Mouse (Mus musculus) brown adipose tissue, adult 24 weeks (tissue): ENCODE data around the gene Pid1. TPM values are rescaled to one million over a fixed set of nuclear protein-coding genes. Genes with fewer than 3 reads are reported as not detected.
"Not testable (repeated sequence)": the region's sequence is repeated elsewhere in the genome, so short reads cannot be mapped to it uniquely, and the experiment has no call there.

Experiments
- H3K27ac ChIP-seq: fragments of 200-500 bp; replicated peaks from 2 replicates; pipeline ENCODE4 v1.5.1; 2012; ENCODE audit warnings: low read depth, mild to moderate bottlenecking, low read length
- H3K4me1 ChIP-seq: fragments of 200-500 bp; 2 replicates; pipeline ENCODE4 v1.6.1; 2012; ENCODE audit warnings: low read length, mixed read lengths; ENCODE audit not compliant: control insufficient read depth, insufficient read depth, insufficient read length
- H3K4me3 ChIP-seq: fragments of 200-500 bp; 2 replicates; pipeline ENCODE4 v1.5.1; 2012; ENCODE audit warnings: low read depth, mild to moderate bottlenecking, low read length, moderate library complexity; ENCODE audit not compliant: insufficient read depth
- polyA plus RNA-seq: library from polyadenylated mRNA; stranded (reverse); fragments of >200 nt; gene quantifications from 2 replicates; pipeline ENCODE4 v1.2.4, GENCODE M21; 2012; ENCODE audit not compliant: missing spikeins, insufficient read depth, insufficient read length

Pid1 gene
- polyA plus RNA-seq, 1 experiment: 15.8 TPM

DNA sequence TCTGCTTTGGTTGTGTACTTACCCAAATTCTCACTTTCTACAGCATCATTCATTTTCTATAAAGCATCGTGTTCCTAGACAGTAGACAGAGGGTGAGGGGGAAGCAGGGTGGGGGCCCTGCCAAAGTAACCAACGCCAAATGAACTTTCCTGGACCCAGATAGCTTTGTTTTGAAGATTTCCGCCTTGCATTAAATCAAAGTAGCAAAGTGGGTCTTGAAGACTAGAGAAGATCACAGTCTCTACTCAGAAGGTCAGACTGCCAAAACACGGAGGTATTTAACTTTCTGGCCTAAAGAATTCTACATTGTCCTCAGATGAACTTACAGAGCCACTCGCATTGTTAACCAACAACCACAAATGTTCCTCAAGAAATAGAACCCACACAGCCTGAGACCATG, 109.6 kb downstream of the Pid1 start:
- no peak overlapping the region; the same call in 1 of the 2 replicates for H3K27ac ChIP-seq
- peaks cover 6% of the 10 kb centered on the region; the same call in 1 of the 2 replicates for H3K4me1 ChIP-seq
- no peak overlapping the region for H3K4me3 ChIP-seq

DNA sequence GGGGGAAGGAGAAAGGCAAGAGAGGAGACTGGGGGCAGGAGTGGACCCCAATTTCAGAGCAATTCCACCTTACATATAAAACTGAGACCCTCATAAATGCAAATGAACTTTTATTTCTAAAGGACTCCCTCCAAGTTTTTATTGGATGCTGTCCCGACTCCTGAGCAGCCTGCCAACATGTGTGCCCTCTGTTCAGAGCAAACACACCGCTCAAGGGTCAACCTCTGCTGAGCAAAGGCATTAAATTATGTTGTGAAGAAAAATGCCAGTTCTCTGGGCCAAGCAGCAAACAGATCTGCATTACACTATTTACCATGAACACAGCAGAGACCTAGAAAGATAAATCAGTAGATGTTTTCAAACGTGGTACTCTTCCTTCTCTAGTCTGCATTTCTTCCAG, 110.1 kb downstream of the Pid1 start:
- peaks cover 6% of the 10 kb centered on the region; the same call in 1 of the 2 replicates for H3K4me1 ChIP-seq
- no peak overlapping the region for H3K4me3 ChIP-seq
- H3K27ac ChIP-seq: no peak overlapping the region

DNA sequence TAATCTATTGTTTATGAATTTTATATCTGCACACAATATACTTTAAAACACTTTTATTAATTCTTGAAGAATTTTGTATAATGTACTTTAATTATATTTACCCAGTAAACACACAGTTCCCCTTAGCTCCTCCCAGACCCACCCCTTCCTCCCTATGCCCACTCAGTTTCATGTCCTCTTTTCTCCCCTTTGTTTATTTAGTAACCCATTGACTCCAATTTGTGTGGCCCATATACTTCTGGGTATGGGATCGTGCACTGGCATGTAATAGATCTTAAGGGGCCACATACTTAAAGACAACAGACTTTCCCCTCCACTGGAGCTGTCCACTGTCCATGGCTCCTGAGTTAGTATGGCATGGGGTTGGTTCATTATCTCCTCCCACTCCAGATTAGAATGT, 112.8 kb downstream of the Pid1 start:
- peaks cover 6% of the 10 kb centered on the region; the same call in 1 of the 2 replicates for H3K4me1 ChIP-seq
- H3K4me3 ChIP-seq: no peak overlapping the region
- 0 out of 2 replicates have a peak overlapping the region, but pooled peaks have one; percentile 50 for H3K27ac ChIP-seq

DNA sequence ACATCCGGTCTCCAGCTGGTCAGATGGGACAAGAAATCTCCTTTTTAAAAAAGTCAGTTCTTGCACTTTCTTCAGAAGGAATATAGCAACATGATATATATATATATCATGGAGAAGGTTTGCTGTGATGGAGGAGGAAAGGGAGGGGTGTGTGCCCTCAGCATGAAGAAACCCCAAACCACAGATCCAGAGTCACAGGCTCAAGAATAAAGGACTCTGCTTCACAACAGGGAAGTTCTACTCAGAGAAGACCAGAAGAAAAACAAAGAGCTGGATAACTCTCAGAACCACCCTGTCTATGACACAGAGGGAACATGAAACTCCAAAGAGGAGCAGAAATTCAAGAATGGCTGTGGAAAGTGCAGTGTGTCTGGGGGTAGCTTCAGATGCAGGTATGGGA, 113.2 kb downstream of the Pid1 start:
- Histone ChIP-seq H3K4me3 (no peak overlapping the region), H3K27ac (peak overlapping the region; percentile 23), H3K4me1 (peaks cover 6% of the 10 kb centered on the region; the same call in 1 of the 2 replicates)

DNA sequence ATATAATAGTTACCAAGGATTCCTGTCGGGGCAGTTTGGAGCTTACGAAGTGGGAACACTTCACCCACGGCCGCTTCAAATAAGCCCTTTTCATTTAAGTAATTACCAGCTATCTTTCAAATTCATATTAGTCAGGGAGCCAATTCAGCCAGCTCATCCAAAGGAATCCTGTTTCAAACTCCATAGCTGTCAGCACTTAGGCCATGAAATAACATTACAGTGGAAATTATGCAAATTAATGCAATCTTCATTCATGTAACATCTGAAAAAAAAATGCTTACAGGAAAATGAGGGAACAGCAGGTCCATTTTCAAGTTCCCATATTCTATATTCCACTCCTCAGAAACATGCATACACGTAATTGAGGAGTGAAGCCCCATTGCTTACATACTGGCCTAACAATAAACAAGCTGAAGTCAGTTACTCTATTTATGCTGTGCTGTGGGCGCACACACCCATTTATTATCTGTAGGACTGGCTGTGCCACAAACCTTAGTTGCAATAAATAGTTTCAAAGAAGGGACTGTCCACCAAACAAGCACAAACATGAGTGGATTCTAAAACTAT, 114.1 kb downstream of the Pid1 start:
- peak overlapping the region; percentile 47 for H3K27ac ChIP-seq
- H3K4me3 ChIP-seq: no peak overlapping the region
- H3K4me1 ChIP-seq: peaks cover 6% of the 10 kb centered on the region; the same call in 1 of the 2 replicates

DNA sequence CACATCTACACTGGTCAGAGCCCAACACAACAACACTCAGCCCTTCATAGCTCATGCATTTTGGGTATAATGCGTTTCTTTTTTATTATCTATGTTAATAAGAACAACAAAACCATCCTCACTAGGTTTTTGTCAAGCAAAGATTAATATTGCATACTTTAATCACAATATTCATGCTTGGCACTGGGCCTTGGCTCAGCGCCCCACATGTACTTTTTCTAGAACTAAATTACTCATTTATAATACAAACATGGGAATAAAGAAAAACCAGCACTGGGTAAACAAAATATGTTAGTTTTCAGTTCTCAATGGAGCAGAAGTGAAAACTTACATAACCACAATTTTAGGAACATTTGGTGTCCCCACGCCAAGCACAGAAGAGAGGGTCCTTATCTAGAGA, 116.9 kb downstream of the Pid1 start:
- no peaks in the 10 kb centered on the region for H3K4me1 ChIP-seq
- no peak overlapping the region for H3K4me3 ChIP-seq
- no peak overlapping the region for H3K27ac ChIP-seq

DNA sequence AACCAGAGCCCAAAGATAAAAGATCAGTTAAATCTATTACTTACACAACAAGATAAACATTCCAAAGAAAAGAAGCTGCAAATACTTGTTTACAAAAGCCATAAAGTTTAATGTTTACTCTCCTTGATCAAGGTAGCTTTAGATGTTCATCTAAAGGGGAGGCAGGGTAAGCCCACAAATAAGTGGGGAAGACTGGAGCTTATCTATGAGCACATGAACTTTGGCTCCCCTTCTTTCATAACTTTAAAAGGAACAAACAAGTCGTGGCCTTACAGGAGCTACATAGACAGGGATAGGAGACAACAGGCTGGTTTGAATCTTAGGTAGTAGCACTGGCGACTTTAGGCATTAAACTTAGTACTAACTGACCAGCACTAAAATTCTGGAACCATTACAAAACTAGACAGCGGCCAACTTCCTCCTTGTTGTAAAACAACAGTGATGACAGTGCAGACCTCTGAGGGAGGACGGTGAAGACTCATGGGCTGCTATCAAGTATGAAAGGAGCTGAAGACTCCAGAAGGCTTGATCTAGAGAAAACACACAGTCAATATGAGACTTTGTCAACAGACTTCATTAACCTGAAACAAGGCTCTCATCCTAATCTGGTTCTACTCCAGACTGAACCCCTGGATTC, 122.7 kb downstream of the Pid1 start:
- Histone ChIP-seq H3K4me1 (0 out of 2 replicates have a peak, but pooled peaks cover 3% of the 10 kb centered on the region), H3K4me3 (no peak overlapping the region), H3K27ac (0 out of 2 replicates have a peak overlapping the region, but pooled peaks have one; percentile 18)

DNA sequence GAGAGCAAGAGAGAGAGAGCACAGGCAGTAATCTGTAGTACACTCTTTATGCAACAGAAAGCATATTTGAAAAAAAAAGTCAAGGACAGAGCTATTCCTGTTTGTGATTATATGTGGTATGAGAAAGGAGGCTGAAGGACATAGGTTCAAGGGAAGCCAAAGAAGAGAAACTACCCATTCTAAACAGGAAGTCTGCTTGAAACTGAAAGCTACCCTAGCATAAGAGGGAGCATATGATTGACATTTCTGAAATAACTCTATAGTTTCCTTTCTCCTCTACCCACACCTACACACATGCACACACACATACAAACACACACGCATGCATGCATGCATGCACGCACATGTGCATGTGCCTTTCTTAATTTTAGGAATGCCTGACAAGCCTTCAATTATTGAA, 123.8 kb downstream of the Pid1 start:
- Histone ChIP-seq H3K4me1 (0 out of 2 replicates have a peak, but pooled peaks cover 3% of the 10 kb centered on the region), H3K4me3 (no peak overlapping the region), H3K27ac (no peak overlapping the region)

DNA sequence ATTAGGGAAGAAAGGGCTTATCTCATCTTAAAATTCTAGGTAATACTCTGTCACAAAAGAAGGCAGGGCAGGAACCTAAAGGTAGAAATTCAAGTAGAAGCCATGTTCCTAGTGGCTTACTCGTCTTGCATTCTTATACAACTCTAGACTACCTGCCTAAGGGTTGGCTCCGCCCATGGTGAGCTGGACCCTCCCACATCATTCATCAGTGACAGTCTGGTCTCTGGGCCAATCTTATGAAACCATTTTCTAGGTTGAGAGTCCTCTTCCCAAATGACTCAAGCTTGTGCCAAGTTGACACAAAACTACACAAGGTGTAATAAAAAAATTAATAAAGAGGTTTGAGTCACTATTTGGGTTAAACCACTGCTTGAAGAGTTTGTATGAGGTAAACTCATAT, 133.5 kb downstream of the Pid1 start:
- Histone ChIP-seq H3K4me1 (no peaks in the 10 kb centered on the region), H3K4me3 (no peak overlapping the region), H3K27ac (no peak overlapping the region)

DNA sequence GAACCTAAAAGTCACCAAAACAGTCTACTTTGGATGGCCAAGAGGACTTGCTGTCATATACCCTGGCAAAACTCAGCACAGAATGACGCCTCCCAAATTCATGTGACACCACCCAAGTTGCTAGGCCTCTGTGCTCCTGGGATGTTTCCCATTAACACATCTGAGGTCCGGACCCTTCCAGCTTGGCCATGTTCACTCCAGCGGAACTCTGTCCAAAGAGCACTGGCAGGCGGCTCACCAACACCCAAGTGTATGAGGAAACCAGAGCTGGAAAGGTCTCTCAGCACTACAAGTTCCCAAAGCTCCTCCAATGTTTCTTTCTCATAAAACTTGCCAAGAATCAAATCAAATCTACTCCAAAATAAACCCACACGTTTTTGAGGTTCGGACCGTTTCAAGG, 138.4 kb downstream of the Pid1 start:
- H3K4me3 ChIP-seq: no peak overlapping the region
- H3K27ac ChIP-seq: no peak overlapping the region
- no peaks in the 10 kb centered on the region for H3K4me1 ChIP-seq

DNA sequence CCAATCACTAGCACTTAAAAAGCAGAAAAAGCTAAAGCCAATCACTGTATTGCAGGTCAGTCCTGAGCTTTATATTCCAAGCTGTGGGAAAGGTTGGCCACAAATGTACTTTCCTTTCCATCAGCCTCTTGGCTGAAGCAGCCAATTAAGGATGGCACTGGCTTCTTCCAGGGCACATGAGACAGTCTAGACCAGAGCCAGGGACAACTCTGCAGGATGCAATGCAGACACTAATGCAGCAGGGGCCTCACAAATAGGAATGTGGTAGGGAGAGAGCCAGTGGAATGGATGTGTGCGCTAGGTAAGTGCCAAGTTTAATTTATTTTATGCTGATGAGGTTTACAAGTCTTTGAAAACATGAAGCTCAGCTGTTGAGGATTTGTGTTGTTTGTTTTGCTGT, 141.9 kb downstream of the Pid1 start:
- no peaks in the 10 kb centered on the region for H3K4me1 ChIP-seq
- no peak overlapping the region for H3K4me3 ChIP-seq
- no peak overlapping the region for H3K27ac ChIP-seq

DNA sequence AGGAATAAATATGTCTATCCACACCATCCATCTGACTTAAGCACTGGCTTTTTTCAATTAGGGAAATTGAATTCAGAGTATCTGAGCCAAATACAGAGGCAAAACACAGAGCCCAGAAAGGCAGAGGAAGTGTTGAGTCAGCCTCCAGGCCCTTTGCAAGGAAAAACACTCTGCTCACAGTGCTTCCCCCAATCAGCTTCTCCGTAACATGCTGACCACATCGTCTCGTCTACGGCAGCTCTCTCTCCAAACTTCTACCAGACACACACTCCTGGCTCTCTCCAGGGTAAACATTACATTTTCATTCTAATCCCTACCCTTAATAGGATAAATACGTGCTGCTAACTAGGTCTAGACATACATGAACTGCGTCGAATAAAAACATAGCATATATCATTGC, 145.4 kb downstream of the Pid1 start:
- H3K27ac ChIP-seq: no peak overlapping the region
- no peaks in the 10 kb centered on the region for H3K4me1 ChIP-seq
- H3K4me3 ChIP-seq: no peak overlapping the region

DNA sequence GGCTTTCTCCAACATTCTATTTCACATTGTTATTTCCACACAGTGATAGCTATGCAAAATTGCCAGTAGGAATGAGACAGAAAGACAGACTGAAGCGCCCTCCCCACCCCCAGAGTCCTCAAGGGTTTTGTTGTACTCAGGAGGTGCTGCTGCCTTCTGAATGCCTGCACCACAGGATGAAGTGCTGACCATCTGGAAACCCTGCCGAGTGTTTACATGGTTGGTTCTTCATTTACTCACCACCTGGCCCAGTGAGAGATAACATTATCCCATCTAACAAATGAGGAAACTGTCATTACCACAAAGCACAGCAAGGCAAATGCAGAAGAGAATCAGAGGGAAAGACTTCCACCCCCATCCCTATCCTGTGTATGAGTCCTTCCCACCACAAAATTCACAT, 146.2 kb downstream of the Pid1 start:
- Histone ChIP-seq H3K4me3 (no peak overlapping the region), H3K4me1 (no peaks in the 10 kb centered on the region), H3K27ac (no peak overlapping the region)

DNA sequence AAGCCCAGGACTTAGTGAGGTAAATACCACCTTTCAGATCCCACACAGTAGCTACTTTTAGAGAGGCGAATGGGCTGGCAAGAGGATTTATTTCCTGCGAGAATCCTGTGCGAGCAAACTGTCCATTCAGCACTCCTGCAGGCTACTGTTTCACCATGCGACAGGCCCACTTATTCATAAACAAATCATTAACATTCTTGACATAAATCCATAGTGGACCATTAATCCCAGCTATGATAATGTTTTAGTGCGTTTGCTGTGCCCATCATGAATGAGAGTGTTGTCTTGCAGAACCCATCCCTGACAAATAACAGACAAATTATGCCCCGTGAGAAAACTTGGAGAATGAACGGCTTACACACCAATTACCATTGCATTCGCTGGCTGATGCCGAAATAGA, 152.5 kb downstream of the Pid1 start:
- Histone ChIP-seq H3K4me3 (no peak overlapping the region), H3K4me1 (no peaks in the 10 kb centered on the region), H3K27ac (no peak overlapping the region)

DNA sequence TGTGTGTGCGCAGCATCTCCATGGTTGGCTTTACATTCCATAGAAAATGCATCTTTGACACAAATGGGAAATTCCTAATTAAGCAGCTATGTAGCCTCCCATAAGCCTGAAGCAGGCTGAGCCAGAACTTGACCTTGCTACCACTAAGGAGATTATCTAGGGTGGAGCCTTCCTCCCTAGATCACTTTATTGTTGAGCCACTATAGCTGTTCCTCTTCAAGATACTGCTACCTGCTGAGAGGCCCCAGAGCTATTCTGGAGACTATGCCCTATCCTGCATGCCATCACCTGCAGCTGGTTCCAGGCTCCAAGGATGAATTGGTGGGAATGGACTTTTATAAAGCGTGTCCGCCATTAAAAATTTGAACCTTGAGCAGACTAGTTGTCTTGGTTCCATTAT, 158.2 kb downstream of the Pid1 start:
- H3K4me3 ChIP-seq, H3K27ac ChIP-seq, H3K4me1 ChIP-seq: not testable (repeated sequence)

DNA sequence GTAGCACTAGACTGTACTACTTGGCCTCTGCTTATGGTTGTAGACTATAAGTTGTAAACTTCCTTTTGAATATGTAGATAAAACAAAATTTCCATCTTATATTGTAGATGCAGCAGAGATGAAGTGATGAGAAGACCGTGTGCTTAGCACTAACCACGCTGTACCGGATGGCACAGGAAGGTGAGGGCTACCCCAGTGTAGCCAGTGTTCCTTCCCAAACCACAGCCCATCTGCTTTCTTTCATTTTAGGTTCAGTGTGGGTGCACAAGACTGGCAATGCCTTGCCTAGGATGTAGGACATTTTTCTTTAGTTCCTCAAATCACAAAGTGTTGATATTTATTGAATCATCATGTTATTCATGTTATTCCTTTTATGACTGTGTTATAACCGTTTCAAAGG, 160.5 kb downstream of the Pid1 start:
- no peak overlapping the region for H3K4me3 ChIP-seq
- no peak overlapping the region for H3K27ac ChIP-seq
- 0 out of 2 replicates have a peak, but pooled peaks cover 2% of the 10 kb centered on the region for H3K4me1 ChIP-seq
